Mouse (Mus musculus): ENCODE measurements around the gene Rnf152. TPM values are rescaled to one million over a fixed set of nuclear protein-coding genes. Genes with fewer than 3 reads are reported as not detected.

Rnf152 gene
- under 1 TPM; 0.19 to 0.56 (median 0.34) TPM for total RNA-seq (2022)

DNA sequence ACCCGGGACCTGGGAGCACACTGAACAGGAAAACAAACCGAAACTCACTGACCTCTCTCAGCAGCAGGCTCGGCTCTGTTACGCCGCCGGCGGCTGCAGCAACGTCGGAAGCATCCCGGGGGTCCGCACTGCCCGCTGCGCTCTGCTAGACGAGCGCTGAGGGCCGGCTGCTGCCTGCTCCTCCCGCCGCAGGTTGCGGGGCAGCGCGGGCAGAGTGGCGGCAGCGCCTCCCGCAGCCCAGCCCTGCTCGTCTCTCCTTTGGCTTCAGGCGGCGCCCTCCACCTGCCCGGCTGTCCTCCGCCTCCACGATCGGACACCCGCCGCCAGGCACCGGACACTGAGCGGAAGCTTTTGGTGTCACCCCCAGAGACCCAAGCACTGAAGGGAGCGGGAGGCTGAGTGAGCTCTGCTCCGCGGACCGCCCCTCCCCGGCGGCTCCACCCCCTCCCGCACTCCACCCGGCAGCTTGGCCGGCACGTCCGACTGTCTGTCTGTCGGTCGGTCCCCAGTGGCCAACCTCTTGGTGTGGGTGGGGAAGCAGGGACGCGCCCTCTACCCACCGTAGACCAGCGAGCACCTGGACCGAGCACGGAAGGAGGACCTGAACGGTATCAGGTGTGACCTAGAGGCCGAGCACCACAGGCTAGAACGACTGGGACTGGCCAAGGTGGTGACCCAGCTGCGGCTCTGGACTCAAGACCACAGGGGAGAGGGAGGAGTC, at the start of gene Rnf152:
Gene Rnf152 (minus strand): TSS at position 420 of the 721 bp plus-strand sequence.
- peak in 1 of 2 experiments; percentile 15 for DNase-seq (ENCODE audit: low spot score in 2 of 2)

DNA sequence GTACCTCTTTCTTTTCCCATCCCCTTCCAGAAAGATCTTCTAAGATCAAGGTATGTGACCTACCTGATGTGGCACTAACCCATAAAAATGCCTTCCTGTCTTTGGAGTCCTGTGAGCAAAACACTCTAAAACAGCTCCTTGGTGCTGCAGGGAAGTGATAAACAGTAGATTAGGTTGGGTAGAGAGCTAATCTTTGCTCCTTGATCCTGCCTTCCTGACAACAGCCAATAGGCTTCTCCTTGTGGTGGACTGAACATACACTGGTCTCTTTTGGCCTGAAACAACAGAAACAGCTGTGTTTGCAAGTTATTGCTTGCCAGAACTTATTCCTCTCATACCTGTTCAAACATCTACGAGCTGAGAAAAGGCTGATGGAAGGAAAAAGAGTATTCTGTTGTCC, 46.3 kb upstream of the Rnf152 start:
- no peak for DNase-seq (ENCODE audit: low spot score in 2 of 2)

DNA sequence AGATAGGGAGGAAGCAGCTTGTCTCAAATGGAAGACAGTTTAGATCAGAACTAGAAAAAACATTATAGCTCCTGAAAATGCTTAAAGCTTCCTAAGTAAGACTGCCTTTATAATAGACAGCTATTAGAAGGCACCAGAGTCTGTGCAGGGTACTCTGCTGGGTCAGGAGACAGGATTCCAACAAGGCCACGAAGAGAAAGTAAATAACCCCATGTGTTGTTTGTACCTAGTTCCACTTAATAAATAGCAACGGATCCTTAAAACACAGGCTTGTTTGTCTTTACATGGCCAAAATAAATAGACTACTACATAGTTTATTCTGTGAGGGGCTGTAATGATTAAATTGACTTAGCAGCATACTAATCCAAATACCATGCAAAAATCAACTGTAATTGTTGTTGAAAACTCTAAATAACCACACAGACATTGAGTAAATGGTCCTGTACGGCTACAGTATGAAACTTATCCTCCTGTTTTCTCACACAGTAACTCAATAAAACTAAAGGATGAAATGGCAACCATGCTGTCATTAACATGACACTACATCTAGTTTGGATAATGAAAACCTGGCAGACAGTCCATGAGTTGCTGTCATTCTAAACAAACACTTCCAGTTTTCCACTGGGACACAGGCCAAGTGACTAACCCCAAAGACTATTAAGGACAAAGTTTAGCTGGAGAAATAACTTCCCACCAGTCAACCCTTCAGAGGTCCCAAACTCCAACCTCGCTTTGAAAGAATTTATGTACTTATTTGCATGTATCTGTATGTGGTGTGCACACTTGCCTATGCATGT, 27.8 kb upstream of the Rnf152 start:
- DNase-seq (ENCODE audit: low spot score in 2 of 2) = no peak

DNA sequence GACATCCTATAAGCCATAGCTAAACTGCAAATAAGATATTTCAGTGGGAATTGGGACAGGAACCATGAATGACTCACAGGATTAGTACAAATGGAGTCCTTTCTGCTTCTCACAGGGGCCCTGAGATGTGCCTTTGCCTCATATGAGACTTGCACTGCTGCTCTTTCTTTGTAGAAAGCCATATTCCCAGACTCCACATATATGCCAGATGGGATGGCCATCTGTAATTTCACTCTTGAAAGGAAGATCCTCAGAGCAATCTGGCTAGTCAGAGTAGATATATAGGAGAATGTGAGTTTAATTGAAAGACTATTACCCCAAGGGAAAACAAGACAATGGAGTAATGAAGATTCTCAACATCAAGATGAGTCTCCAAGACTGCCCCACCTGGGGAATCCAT, 21.0 kb upstream of the Rnf152 start:
- DNase-seq (ENCODE audit: low spot score in 2 of 2) = no peak

DNA sequence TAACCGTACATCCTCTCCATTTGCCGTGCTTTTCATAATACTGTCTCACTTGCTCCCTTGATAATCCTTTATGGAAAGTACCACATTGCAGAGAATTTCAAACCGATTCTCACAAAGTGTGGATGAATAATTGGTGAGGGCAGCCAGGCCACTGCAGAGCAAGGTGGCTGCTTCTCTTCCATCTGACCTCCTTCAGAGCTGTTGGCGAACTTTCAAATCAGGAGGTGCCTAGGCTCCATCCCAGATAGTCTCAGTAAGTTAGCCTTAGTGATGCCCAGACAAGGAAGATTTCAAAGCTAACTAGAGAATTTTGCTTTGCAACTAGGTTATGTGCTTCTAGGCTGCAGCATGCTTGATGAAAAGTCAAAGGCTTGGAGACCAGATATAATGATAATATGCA, 18.1 kb upstream of the Rnf152 start:
- no peak for DNase-seq (ENCODE audit: low spot score in 2 of 2)

DNA sequence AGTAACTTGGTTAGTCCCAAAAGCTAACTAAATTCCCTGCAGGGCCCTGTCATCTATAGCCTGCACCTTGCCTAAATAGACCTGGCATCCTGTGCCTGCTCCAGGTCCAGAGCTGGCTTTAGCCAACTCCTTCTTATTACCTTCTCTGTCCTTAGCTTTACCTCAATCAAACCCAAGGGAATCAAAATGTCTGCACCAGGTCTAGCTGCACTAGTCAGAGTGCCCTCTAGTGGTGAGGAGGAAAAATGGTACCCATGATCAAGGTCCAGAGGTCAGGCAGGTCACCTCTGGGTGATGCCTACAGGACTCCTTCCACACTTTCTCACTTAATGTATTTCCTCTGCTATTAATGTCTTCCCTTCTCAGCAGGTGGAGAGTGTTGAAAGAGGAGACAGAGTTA, 6.2 kb upstream of the Rnf152 start:
- no peak for DNase-seq (ENCODE audit: low spot score in 2 of 2)

DNA sequence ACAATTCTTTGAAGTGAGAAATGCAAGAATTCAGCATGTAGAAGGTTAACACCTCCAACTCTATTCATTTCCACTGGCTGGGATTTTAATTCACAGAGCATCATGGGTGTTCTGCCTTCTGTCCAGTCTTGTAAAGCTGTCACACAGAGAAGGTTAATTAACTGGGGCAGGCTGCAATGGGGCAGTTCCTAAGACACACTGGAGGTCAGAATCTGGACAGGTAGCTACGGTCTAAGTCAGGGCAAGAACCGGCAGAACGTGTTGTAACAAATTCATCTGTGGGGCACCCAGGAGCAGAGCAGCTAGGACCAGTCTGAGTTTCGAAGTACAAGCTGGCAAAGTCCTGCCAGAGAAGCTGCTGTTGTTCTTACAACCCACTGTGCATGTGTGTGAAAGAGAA, 2.4 kb upstream of the Rnf152 start:
- no peak for DNase-seq (ENCODE audit: low spot score in 2 of 2)

DNA sequence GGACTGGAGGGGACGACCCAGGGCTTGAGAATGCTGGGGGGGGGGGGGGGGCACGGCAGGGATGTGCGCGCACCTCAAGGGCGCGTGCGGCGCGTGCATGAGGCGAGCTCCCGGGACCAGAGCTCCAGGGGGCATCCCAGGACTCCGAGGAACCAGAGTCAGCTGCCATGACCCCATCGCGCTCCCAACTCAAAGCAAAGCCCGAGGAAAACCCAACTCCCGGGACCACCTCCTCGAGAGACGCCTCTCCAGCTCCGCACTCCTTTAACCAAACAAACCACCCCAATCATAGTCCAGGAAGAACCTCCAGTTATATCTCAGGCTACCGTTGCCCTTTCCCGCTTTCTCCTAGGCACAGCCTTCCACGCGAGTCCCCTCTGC, 610 bp downstream of the Rnf152 start:
- no peak for DNase-seq (ENCODE audit: low spot score in 2 of 2)

DNA sequence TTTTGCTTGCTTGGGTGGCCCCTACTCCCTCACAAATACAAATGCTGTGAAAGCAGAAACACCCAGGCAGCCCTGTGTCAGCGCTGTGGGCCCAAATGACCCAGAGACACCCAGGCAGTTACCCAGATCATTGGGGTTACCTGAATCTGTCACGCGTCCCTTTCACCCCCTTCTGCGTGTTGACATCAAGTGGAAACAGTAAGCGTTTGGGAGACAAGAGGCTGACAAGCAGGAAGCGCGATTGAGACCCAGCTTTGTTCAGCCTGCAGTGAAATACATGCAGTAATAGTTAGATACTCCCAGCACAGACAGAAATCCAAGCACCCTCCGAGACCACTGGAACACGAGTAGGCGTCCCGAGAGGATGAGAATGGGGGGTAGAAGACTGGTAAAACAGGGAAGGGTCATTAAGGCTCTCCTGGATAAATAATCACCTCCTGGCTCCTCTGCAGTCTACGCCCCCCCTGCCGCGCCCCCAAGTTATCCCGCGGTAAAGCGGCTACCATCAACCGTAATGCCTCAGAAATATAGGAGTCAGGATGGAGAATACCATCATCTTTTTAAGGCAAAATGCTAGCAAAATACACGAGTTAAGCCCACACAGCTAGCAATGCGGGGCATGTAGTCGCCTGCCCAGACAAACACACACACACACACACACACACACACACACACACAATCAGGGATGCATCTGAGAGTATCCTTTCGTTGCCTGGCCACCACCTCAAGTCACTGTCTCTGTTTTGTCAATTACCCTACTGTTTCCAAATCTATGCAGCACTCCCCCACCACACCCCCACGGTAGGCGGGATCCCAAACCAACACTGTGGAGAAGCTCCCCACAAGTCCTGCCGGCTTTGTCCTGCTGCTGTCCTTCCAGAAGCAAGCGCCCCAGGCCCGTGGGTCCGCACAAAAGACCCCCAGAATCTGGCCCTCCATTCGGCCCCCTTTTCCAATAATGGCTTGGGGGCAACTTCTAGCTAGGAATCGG, 1.3 kb downstream of the Rnf152 start:
- DNase-seq (ENCODE audit: low spot score in 2 of 2) = peak; percentile 3 to 10

DNA sequence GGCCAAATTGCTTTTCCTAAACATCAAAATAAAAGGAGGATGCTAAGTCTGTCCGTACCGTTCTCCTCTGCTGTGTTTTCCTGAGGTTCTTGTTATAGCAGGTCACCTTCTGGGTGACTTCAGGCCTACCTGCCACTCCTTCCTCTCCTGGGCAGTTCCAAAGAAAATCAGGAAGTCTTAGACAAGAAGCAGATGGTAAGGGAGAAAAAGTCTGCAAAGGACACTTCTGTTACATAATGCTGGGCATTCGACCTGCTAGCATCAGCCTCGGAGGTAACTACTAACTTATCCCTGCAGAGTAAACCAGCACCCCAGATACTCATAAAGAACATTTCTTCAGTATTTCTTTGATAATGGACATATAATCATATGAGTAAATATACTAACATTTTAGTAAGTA, 4.7 kb downstream of the Rnf152 start:
- DNase-seq (ENCODE audit: low spot score in 2 of 2) = no peak

DNA sequence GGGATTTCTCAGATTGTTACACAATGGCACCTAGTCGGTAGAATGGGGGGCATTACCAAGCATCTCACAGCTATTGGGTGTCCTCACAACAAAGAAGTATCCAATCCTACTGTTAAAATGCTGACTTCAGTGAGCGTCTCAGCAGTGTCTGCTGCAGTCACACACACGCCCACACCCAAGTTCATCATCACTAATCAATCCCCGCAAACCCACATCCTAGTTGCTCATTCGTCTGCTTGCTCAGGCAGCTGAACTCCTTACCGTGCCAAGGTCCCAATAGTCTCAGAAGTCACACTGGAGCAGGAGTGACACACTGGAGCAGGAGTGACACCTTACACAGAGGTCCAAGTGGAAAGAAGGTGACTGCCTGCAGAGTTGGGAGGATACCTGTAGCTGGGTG, 14.2 kb downstream of the Rnf152 start:
- no peak for DNase-seq (ENCODE audit: low spot score in 2 of 2)

DNA sequence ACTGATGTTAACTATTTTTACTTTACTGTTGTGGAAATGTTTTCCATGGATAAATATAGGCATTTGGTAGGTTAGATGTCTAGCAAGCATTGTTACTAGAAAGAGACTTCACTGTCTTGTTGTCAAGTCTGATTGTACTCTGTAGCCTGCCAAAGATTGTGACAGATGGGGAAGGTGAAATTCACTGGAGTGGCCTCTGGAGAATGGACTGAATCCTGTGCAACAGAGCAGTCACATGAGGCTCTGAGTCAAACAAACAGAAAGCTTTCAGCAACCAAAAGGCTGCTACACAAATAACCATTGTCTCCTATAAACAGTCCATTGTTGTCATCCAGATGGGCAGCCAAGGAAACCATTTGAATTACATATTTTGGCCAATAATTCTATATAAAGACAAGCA, 15.6 kb downstream of the Rnf152 start:
- no peak for DNase-seq (ENCODE audit: low spot score in 2 of 2)

DNA sequence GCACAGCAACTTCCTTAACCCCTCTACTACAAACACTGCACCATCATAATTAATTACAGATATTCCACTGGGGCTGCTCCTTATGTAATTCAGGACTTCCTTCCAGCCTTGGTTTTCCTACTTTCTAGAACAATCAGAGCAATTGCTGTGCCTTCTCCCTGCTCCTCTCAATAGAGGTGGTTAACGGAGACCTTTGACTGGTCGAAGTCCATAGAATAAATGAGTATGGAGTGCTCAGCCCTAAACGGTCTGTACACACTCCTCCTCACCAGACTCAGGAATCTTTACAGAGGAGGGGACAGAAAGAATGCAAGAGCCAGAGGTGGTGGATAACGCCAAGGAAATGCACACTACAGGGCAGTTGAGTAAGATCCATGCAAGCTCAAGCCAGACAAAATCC, 19.1 kb downstream of the Rnf152 start:
- DNase-seq (ENCODE audit: low spot score in 2 of 2) = no peak

DNA sequence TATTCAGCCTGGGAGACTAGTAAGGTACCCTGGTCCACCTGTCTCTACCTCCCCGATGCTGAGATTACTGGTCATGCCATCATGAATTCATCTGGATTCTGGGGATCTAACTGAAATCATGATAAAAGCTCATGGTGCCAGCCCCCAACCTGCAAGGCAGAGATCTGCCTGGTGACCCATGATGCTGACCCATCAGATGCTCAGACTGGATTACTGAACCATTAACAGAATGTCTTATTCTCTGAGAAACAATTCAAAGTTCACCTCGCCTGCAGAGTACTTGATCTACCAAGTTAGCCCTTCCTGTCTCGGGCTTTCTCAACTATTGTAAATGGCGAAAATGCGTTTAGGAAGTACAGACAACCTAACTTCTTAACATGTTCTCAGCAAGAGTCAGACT, 20.4 kb downstream of the Rnf152 start:
- DNase-seq (ENCODE audit: low spot score in 2 of 2) = no peak

DNA sequence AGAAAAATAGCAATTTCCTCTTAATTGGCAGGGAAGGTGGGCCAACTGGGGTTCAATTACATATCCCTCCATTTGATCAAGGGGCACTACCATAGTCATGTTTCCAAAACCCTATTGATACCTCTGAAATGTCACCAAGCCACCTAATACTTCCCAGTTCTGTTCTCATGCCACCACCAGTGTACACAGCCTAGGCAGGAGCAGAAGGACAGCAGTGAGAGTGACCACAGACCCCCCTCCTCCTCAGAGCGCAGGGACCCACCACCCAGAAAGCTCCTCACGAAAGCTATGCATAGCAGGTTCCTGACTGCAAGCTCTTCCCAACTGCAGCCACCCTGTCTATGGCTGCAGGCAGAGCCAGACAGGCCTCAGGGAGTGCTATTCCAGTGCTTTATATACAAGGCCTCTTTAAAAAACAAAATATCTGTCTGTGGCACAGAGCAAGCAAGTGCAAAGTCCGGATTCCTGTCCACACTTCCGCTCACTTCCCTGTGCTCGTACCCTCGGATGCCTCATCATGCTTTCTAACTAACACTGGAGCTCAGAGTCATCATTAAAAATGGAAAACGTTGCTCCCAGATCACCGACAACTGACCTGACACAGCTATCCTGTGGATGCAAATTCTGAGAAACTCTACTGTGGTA, 24.3 kb downstream of the Rnf152 start:
- no peak for DNase-seq (ENCODE audit: low spot score in 2 of 2)

DNA sequence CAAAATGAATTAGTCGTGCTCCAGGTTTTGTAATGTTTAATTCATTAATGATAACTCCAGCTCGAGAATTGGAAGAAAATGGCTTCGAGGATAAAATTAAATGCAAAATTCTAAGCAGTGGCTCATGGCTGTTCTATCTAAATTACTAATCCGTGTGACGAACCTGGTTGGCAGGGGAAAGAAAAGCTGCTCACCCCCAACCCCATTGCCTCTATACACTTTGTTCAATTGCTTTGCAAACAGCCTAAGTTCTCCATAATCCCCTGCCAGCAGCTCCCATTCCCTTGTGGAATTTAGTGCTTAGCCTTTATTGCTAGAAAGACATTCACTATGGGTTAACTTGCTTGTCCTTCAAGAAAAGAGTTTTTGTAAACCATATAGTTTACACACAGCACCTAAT, 24.9 kb downstream of the Rnf152 start:
- no peak for DNase-seq (ENCODE audit: low spot score in 2 of 2)

DNA sequence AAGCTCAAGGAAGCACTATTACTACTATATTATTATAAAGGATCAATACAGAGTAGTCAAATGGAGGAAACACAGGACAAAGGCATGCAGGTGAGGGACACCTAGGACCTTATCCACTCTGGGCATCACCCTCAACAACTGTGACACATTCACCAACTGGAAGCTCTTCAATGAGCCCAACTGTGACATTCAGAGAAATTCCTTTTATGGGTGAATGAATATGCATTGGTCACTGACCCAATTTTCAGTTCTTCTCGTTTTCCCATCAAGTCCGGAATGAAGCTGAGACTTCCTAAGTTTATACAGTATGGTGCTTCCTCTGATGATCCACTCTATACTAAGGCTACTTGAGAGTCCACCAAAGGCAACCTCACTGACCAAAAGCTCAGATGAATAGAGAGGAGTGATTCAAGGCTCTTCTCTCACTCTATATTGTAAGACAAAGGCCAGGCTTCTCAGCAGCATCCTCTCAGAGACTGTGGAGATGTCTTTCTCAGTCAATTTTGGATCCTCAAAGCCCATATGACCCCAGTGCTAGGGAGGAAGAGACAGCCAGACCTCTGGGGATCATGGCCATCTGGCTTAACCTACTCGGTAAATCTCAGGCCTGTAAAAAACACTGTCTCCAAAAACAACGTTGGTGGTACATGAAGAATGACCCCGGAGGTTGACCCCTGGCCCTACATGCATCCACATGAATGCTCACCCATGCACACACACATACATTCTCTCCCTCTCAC, 25.8 kb downstream of the Rnf152 start:
- DNase-seq (ENCODE audit: low spot score in 2 of 2) = no peak

DNA sequence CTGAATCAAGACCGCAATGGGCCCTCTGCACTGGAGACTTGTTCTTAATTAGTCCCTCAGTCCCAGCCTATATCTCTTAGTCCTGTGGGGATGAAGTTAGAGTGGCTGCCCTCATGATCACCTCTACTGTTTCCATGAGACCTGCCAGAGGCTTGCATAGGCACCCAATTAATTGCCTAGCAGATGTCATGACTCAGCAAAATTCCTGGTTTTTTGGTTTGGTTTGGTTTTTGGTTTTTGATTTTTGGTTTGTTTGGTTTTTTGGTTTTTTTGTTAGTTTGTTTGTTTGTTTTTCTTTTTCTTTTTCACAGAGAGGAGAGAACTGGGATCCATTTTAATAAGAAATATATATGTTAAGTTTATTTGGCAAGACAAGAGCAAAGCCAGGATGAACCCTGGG, 28.7 kb downstream of the Rnf152 start:
- no peak for DNase-seq (ENCODE audit: low spot score in 2 of 2)

DNA sequence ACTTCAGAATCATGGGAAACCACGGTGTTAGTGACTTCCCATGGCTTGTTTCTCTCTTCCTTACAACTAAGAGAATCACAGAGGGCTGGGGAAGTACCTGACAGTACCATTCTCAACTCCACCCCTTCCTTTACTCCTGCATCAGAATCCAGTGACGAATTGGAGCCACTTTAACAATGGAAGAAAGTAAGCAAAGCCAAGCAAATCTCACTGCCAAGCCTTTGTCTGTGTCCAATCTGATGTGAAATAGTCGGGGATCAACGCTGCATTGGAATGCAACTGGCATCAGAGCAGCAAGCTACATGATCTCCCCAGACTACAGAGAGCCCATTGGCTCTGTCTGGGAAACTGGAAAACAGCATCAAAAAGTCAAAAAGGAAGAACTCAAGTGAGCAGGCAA, 31.9 kb downstream of the Rnf152 start:
- DNase-seq (ENCODE audit: low spot score in 2 of 2) = no peak

DNA sequence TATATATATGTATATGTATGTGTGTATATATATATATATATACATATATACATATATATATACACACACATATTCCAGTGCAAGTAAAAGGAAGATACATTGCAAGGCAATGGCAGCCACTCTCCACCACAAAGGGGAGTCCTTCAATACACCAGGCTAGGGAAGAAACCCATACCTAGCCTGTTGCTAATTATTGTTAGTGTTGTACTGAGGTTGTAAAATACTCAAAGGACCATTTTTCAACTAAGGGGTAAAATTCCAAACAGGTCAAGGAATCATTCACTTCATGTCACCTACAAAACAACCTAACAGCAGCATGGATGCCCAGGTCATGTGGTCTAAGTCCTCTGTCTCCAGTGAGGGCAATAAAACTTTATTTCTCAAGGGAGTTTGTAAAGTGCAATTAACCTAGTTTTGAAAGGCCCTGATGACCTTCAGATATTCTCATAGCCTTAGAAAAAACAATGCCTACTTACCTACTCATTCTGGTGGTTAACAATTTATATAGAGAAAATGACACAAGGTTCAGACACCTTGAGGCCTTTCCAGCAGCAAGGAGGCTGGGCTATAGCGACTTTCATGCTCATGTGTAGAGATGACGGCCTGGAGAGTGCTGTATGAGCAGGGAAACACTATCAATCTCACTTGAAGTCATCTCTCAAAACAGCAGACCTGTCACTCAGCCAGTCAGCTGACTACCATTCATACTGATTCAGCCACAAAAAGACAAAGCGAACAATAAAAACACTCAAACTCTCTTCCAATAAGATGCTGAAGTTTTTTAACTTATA, 42.3 kb downstream of the Rnf152 start:
- DNase-seq (ENCODE audit: low spot score in 2 of 2) = no peak

Measured in gastrocnemius, adult 8-10 months (tissue).